Mouse (Mus musculus): ENCODE data around the gene Evi5l. TPM values are rescaled to one million over a fixed set of nuclear protein-coding genes. Genes with fewer than 3 reads are reported as not detected.

Evi5l gene
- total RNA-seq, 2 experiments from 2014 or later: 98.1 to 102 TPM

Other genes with a start within 250 kb of the Evi5l start
- gene Cd209b, start 239.7 kb upstream of the Evi5l start, total RNA-seq (2021): 1 to 10 TPM; 1.1 to 1.3 TPM
- gene Cd209c, start 211.8 kb upstream of the Evi5l start, total RNA-seq (2021): 1 to 10 TPM in 1 of 2 experiments, under 1 TPM in 1; 0.70 to 1.0 TPM
- gene Cd209f, start 60.7 kb upstream of the Evi5l start, total RNA-seq (2021): 1 to 10 TPM in 1 of 2 experiments, under 1 TPM in 1; 0.94 to 1.4 TPM
- 1 to 10 TPM in 1 of 2 experiments, under 1 TPM in 1; 0.37 to 1.4 TPM for gene Cd209g, start 32.5 kb upstream of the Evi5l start, total RNA-seq (2021)
- 10 to 100 TPM; 32.7 to 41.9 TPM for gene Prr36, start 50.9 kb downstream of the Evi5l start, total RNA-seq (2021)
- under 1 TPM in 1 of 2 experiments, not detected in 1; 0.33 TPM for gene Lrrc8e, start 60.3 kb downstream of the Evi5l start, total RNA-seq (2021)
- 100 to 1,000 TPM in 1 of 2 experiments, 10 to 100 TPM in 1; 92.3 to 108 TPM for gene Map2k7, start 72.2 kb downstream of the Evi5l start, total RNA-seq (2021)
- not detected for gene Gm49320, start 72.3 kb downstream of the Evi5l start, total RNA-seq (2021)
- 1 to 10 TPM; 9.5 TPM for gene Tgfbr3l, start 81.6 kb downstream of the Evi5l start, total RNA-seq (2021)
- 10 to 100 TPM; 30.6 to 31.8 TPM for gene Snapc2, start 86.5 kb downstream of the Evi5l start, total RNA-seq (2021)
- gene Ctxn1, start 92.7 kb downstream of the Evi5l start, total RNA-seq (2021): 100 to 1,000 TPM; 519 to 574 TPM
- 10 to 100 TPM; 59.0 to 69.1 TPM for gene Timm44, start 109.3 kb downstream of the Evi5l start, total RNA-seq (2021)
- 10 to 100 TPM; 19.6 to 19.9 TPM for gene Ccl25, start 158.6 kb downstream of the Evi5l start, total RNA-seq (2021)
- 10 to 100 TPM; 73.3 to 77.0 TPM for gene Elavl1, start 158.8 kb downstream of the Evi5l start, total RNA-seq (2021)

All from left cerebral cortex, adult 18-20 months (tissue).